Mouse (Mus musculus) CH12.LX (cell line): ENCODE results near the gene Rbbp8nl. TPM values are rescaled to one million over a fixed set of nuclear protein-coding genes. Genes with fewer than 3 reads are reported as not detected.
A peak's percentile ranks its signal among the peaks of the same experiment; 100 is the strongest.

Source experiments
- DNase-seq: peaks from one replicate; pipeline ENCODE4 v3.0.0-alpha.2; 2013; ENCODE audit errors: extremely low read depth
- H3K27ac ChIP-seq: 2 replicates; pipeline ENCODE4 v1.5.1; 2012; ENCODE audit warnings: low read depth, mild to moderate bottlenecking, control low read depth, moderate library complexity; ENCODE audit not compliant: insufficient read depth
- H3K27me3 ChIP-seq: replicated peaks from 2 replicates; pipeline ENCODE3; 2012; ENCODE audit warnings: inconsistent platforms
- H3K36me3 ChIP-seq, 2 experiments: replicated peaks in 1 of 2; 2 replicates each; pipeline versions ENCODE3 to v1.6.1; 2012; ENCODE audit warnings: inconsistent platforms in 1 of 2, low read length in 1 of 2, mild to moderate bottlenecking in 1 of 2, mixed read lengths in 1 of 2, moderate library complexity in 1 of 2; ENCODE audit not compliant: control insufficient read depth in 1 of 2, insufficient read depth in 1 of 2
- H3K4me1 ChIP-seq, 2 experiments: 2 replicates each; pipeline ENCODE4 v1.6.1; 2012; ENCODE audit warnings: inconsistent platforms in 1 of 2, moderate library complexity in 1 of 2; ENCODE audit not compliant: insufficient read depth in 2 of 2, control insufficient read depth in 1 of 2
- H3K4me2 ChIP-seq: 2 replicates; pipeline ENCODE4 v1.6.1; 2012; ENCODE audit warnings: low read depth, mild to moderate bottlenecking, control low read depth; ENCODE audit not compliant: poor library complexity, insufficient read depth, severe bottlenecking
- H3K4me3 ChIP-seq, 3 experiments: fragments of 150-350 bp in 1 of 3; sonication (generic) in 1 of 3; replicated peaks in 1 of 3; 2 replicates each; pipeline versions ENCODE3 to v1.5.1; 2011 to 2012; ENCODE audit warnings: low read depth in 2 of 3, low read length in 2 of 3, mild to moderate bottlenecking in 2 of 3, moderate library complexity in 2 of 3, control low read depth in 1 of 3, improper control_type of control experiment in 1 of 3, inconsistent platforms in 1 of 3, mixed read lengths in 1 of 3; ENCODE audit not compliant: poor library complexity in 1 of 3
- H3K79me2 ChIP-seq: replicated peaks from 2 replicates; pipeline ENCODE4 v1.6.1; 2012; ENCODE audit warnings: mild to moderate bottlenecking, moderate library complexity; ENCODE audit not compliant: control insufficient read depth, poor library complexity, insufficient read depth, severe bottlenecking; ENCODE audit errors: extremely low read depth
- H3K9ac ChIP-seq: 2 replicates; pipeline ENCODE4 v1.6.1; 2012; ENCODE audit warnings: low read depth, mild to moderate bottlenecking, control low read depth, moderate library complexity; ENCODE audit not compliant: insufficient read depth
- H3K9me3 ChIP-seq: replicated peaks from 2 replicates; pipeline ENCODE3; 2012; ENCODE audit warnings: low read length, inconsistent platforms, mixed read lengths
- BHLHE40 ChIP-seq: IDR thresholded peaks from 2 replicates; pipeline ENCODE4 v1.6.1; 2011; ENCODE audit warnings: mild to moderate bottlenecking, low read depth, low read length, improper control_type of control experiment
- CHD1 ChIP-seq: IDR thresholded peaks from 2 replicates; pipeline ENCODE4 v1.6.1; 2012; ENCODE audit warnings: low read depth, low read length, improper control_type of control experiment, inconsistent platforms
- CTCF ChIP-seq, 2 experiments: IDR thresholded peaks in 1 of 2; conservative IDR thresholded peaks in 1 of 2; 2 replicates each; pipeline ENCODE4 v1.5.1; 2011 to 2012; ENCODE audit warnings: low read depth in 2 of 2, low read length in 2 of 2, improper control_type of control experiment in 1 of 2, inconsistent platforms in 1 of 2, mild to moderate bottlenecking in 1 of 2, moderate library complexity in 1 of 2
- E2F4 ChIP-seq: IDR thresholded peaks from 2 replicates; pipeline ENCODE4 v1.6.1; 2011; ENCODE audit warnings: low read depth, low read length, improper control_type of control experiment; ENCODE audit not compliant: insufficient replicate concordance
- EP300 ChIP-seq: IDR thresholded peaks from 2 replicates; pipeline ENCODE4 v1.6.1; 2011; ENCODE audit warnings: low read length, improper control_type of control experiment
- ETS1 ChIP-seq: conservative IDR thresholded peaks from 2 replicates; pipeline ENCODE4 v1.6.1; 2012; ENCODE audit warnings: low read depth, mild to moderate bottlenecking, inconsistent platforms, low read length, improper control_type of control experiment, moderate library complexity
- HCFC1 ChIP-seq: IDR thresholded peaks from 2 replicates; pipeline ENCODE4 v1.6.1; 2012; ENCODE audit warnings: low read depth, mild to moderate bottlenecking, inconsistent platforms, low read length, improper control_type of control experiment
- IRF4 ChIP-seq: IDR thresholded peaks from 2 replicates; pipeline ENCODE4 v1.6.1; 2014; ENCODE audit warnings: low read depth, mild to moderate bottlenecking, inconsistent platforms, low read length, improper control_type of control experiment
- JUND ChIP-seq: conservative IDR thresholded peaks from 2 replicates; pipeline ENCODE4 v1.6.1; 2011; ENCODE audit warnings: low read depth, low read length, improper control_type of control experiment
- KAT2A ChIP-seq: IDR thresholded peaks from 2 replicates; pipeline ENCODE4 v1.6.1; 2012; ENCODE audit warnings: low read length, improper control_type of control experiment, inconsistent platforms; ENCODE audit not compliant: insufficient replicate concordance
- MAFK ChIP-seq: IDR thresholded peaks from 2 replicates; pipeline ENCODE4 v1.6.1; 2011; ENCODE audit warnings: low read length, improper control_type of control experiment; ENCODE audit not compliant: insufficient replicate concordance
- MEF2A ChIP-seq: IDR thresholded peaks from 2 replicates; pipeline ENCODE4 v1.6.1; 2014; ENCODE audit warnings: low read depth, mild to moderate bottlenecking, inconsistent platforms, low read length, improper control_type of control experiment, borderline replicate concordance
- MXI1 ChIP-seq: IDR thresholded peaks from 2 replicates; pipeline ENCODE4 v1.6.1; 2011; ENCODE audit warnings: mild to moderate bottlenecking, low read depth, low read length, improper control_type of control experiment
- MYC ChIP-seq: IDR thresholded peaks from 2 replicates; pipeline ENCODE4 v1.6.1; 2011; ENCODE audit warnings: low read depth, mild to moderate bottlenecking, improper control_type of control experiment, low read length
- NELFE ChIP-seq: IDR thresholded peaks from 2 replicates; pipeline ENCODE4 v1.6.1; 2011; ENCODE audit warnings: low read depth, low read length, improper control_type of control experiment
- NRF1 ChIP-seq: IDR thresholded peaks from 2 replicates; pipeline ENCODE4 v1.6.1; 2014; ENCODE audit warnings: low read depth, mild to moderate bottlenecking, inconsistent platforms, low read length, improper control_type of control experiment, moderate library complexity
- PAX5 ChIP-seq: IDR thresholded peaks from 2 replicates; pipeline ENCODE4 v1.6.1; 2012; ENCODE audit warnings: low read length, inconsistent platforms, mixed read lengths
- POLR2A ChIP-seq: IDR thresholded peaks from 2 replicates; pipeline ENCODE4 v1.6.1; 2011; ENCODE audit warnings: low read depth, mild to moderate bottlenecking, improper control_type of control experiment, low read length
- POLR2AphosphoS2 ChIP-seq: IDR thresholded peaks from 2 replicates; pipeline ENCODE4 v1.6.1; 2011; ENCODE audit warnings: low read depth, low read length, improper control_type of control experiment
- RAD21 ChIP-seq: IDR thresholded peaks from 2 replicates; pipeline ENCODE4 v1.6.1; 2011; ENCODE audit warnings: low read depth, mild to moderate bottlenecking, low read length, improper control_type of control experiment, moderate library complexity
- RCOR1 ChIP-seq: conservative IDR thresholded peaks from 2 replicates; pipeline ENCODE4 v1.6.1; 2012; ENCODE audit warnings: low read depth, mild to moderate bottlenecking, inconsistent platforms, low read length, improper control_type of control experiment
- SMC3 ChIP-seq: IDR thresholded peaks from 2 replicates; pipeline ENCODE4 v1.6.1; 2011; ENCODE audit warnings: low read depth, low read length, improper control_type of control experiment
- UBTF ChIP-seq: IDR thresholded peaks from 2 replicates; pipeline ENCODE4 v1.6.1; 2012; ENCODE audit warnings: low read depth, mild to moderate bottlenecking, inconsistent platforms, low read length, improper control_type of control experiment, moderate library complexity
- ZC3H11A ChIP-seq: IDR thresholded peaks from 2 replicates; pipeline ENCODE4 v1.6.1; 2012; ENCODE audit warnings: low read depth, mild to moderate bottlenecking, inconsistent platforms, low read length, improper control_type of control experiment
- dilution Hi-C: fragments of 300-500 bp; cut with MboI; formaldehyde crosslinking; loops from 2 replicates; pipeline ENCODE4 v1.14.3; 2020; ENCODE audit warnings: low sequenced_read_pairs; ENCODE audit not compliant: extremely low pct_unique_long_range_greater_than_20kb, extremely low pct_ligation_motif_present
- in situ Hi-C: fragments of 300-500 bp; cut with MboI; formaldehyde crosslinking; loops from 3 replicates; pipeline ENCODE4 v1.14.3; 2019; ENCODE audit warnings: low sequenced_read_pairs, low pct_ligation_motif_present, low pct_unique_long_range_greater_than_20kb, mixed read lengths
- polyA plus RNA-seq: library from polyadenylated mRNA; unstranded; fragments of >175 nt; gene quantifications from 2 replicates; pipeline ENCODE4 v1.2.1, GENCODE M21; 2012; ENCODE audit warnings: low read depth; ENCODE audit not compliant: insufficient read length
- total RNA-seq, 2 experiments: library from RNA; depleted of rRNA; stranded (reverse); fragments of 300-350 nt in 1 of 2; fragments of >200 nt in 1 of 2; gene quantifications; 2 replicates each; pipeline ENCODE4 v1.2.3; 2012 to 2014

The Rbbp8nl gene
- total and polyA plus RNA-seq, 3 experiments = not detected

DNA sequence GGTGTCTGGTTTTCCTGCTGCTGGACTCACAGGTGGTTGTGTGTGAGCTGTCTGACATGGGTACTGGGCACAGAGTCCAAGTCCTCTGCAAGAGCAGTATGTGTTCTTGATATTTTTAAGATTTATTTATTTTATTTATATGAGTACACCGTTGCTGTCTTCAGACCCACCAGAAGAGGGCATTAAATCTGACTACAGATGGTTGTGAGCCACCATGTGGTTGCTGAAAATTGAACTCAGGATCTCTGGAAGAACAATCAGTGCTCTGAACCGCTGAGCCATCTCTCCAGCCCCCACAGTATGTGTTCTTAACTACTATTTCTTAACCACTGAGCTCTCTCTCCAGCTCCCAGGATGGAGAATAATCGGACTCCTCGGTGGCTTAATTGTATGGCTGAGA is 12.5 kb upstream of the Rbbp8nl start:
- Histone ChIP-seq H3K36me3 (no peaks in the 10 kb centered on the region), H3K9me3 (no peaks in the 10 kb centered on the region), H3K9ac (no peak overlapping the region), H3K27ac (no peak overlapping the region), H3K4me2 (no peak overlapping the region), H3K4me3 (no peak overlapping the region), H3K4me1 (peaks cover 9 to 41% of the 10 kb centered on the region in 2 experiments; a peak in 3 of 4 replicates), H3K27me3 (no peaks in the 10 kb centered on the region), H3K79me2 (no peaks in the 10 kb centered on the region)
- peak; percentile 52; the same call in 1 of the 2 replicates for TF ChIP-seq MYC
- no peak for TF ChIP-seq NELFE
- TF ChIP-seq IRF4 = no peak
- TF ChIP-seq RAD21 = peak; percentile 8
- peak in 1 of 2 experiments; percentile 75; a peak in 2 of 4 replicates for TF ChIP-seq CTCF (conservative IDR thresholded peaks at IDR 0.05 in 1 of 2, IDR thresholded peaks at IDR 0.05 in 1 of 2; ENCODE audit: low read depth in 2 of 2, low read length in 2 of 2)
- no peak for TF ChIP-seq CHD1
- peak; percentile 26 for TF ChIP-seq SMC3
- no peak for TF ChIP-seq PAX5
- no peak for TF ChIP-seq UBTF
- in situ Hi-C loops = no loop called here
- DNase-seq = no peak
- dilution Hi-C loops = no loop called here

DNA sequence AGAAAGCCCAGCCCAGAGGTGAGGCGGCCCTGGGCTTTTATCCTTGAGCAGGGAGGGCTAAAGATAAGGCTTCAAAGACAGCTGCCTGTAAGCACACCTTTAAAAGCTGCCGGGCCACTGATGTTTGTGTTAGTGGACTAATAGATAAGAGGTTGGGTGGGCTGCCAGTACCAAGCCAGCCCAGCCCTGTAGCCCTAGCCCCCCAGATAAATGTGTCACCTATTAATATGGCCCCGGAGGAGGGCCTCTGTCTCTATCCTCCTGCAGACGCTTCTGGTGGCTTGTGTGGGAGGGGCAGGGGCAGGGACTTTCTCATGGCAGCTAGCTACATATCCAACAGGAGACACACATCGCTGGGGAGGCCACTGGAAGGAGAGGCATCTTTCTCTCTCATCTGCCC is 11.1 kb upstream of the Rbbp8nl start:
- Histone ChIP-seq H3K4me3 (no peak overlapping the region), H3K4me1 (peaks cover 7 to 31% of the 10 kb centered on the region in 2 experiments; a peak in 3 of 4 replicates), H3K9ac (no peak overlapping the region), H3K27me3 (no peaks in the 10 kb centered on the region), H3K79me2 (no peaks in the 10 kb centered on the region), H3K27ac (no peak overlapping the region), H3K4me2 (no peak overlapping the region), H3K36me3 (no peaks in the 10 kb centered on the region), H3K9me3 (no peaks in the 10 kb centered on the region)
- dilution Hi-C loops (no loop called here), in situ Hi-C loops (no loop called here)
- TF ChIP-seq BHLHE40 (no peak), EP300 (no peak), SMC3 (no peak), ETS1 (no peak), KAT2A (no peak), CTCF (conservative IDR thresholded peaks at IDR 0.05 in 1 of 2, IDR thresholded peaks at IDR 0.05 in 1 of 2; ENCODE audit: low read depth in 2 of 2, low read length in 2 of 2) (no peak), NRF1 (no peak), POLR2A (no peak), RCOR1 (no peak), MXI1 (no peak), POLR2AphosphoS2 (no peak), MEF2A (no peak), HCFC1 (no peak), JUND (no peak), ZC3H11A (no peak), E2F4 (no peak), MAFK (no peak)
- no peak for DNase-seq
